Mouse (Mus musculus): ENCODE data around the gene Proz. TPM values are rescaled to one million over a fixed set of nuclear protein-coding genes. Genes with fewer than 3 reads are reported as not detected.

Proz gene
- total RNA-seq (2014; rRNA removed; ENCODE audit: low replicate concordance), result not detected in 2 replicates
- polyA plus RNA-seq (2015; fragmentation: Nextera tagmentation; extraction: Ambion mirVana), result 0.10 TPM in 2 replicates

- Histone ChIP-seq H3K4me1 (ENCODE audit: control insufficient read depth, insufficient read depth) (no peaks in the 10 kb centered on the region), H3K4me2 (ENCODE audit: low read depth, low read length) (no peak within 1 kb of the TSS), H3K9ac (replicated peaks; ENCODE audit: low read depth, low read length) (no peak within 1 kb of the TSS), H3K36me3 (replicated peaks; ENCODE audit: control insufficient read depth, insufficient read depth, low read length) (no peaks in the 10 kb centered on the region), H3K9me3 (replicated peaks; ENCODE audit: control insufficient read depth, low read length) (no peaks in the 10 kb centered on the region), H3K27me3 (ENCODE audit: control insufficient read depth, insufficient read depth, low read length) (no peaks in the 10 kb centered on the region), H3K4me3 (ENCODE audit: low read depth, low read length) (no peak within 1 kb of the TSS), H3K27ac (ENCODE audit: low read depth) (no peak within 1 kb of the TSS)
- DNase-seq (ENCODE audit: low spot score) (no peak), ATAC-seq (ENCODE audit: insufficient read depth, low read depth) (no peak)
- no peak for TF ChIP-seq CTCF (IDR thresholded peaks at IDR 0.05; ENCODE audit: low read depth)
- no peak for TF ChIP-seq EP300 (IDR thresholded peaks at IDR 0.05; ENCODE audit: low read depth)
- 67% methylated on average over 17 of the region's 17 CpGs for WGBS
These were observed at the start of gene Proz for GRCm38 (mm10) chr8:13060441-13061150. TSS of gene Proz (plus strand) at chr8:13060914.

DNA sequence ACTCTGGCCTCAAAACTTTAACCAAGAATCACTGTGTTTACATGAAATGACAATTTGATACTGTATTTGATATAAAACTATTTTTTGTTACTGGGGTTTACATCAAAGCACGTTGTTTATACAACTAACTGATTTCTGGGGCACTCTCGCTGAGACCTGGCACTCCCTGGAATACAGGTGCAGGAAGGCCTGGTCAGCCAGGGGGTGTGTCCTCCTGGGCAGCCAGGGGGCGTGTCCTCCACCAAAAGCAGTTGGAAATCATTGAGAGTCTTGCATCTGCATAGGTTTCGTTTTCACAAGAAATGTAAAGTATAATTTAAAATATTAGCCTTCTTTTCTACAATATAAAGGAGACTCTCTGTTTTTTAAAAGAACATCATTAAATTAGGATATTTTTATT lies 41.2 kb upstream of the Proz start:
- Histone ChIP-seq H3K27ac (ENCODE audit: low read depth) (no peak overlapping the region), H3K4me1 (ENCODE audit: control insufficient read depth, insufficient read depth) (no peaks in the 10 kb centered on the region), H3K4me3 (ENCODE audit: low read depth, low read length) (no peak overlapping the region), H3K36me3 (replicated peaks; ENCODE audit: control insufficient read depth, insufficient read depth, low read length) (no peaks in the 10 kb centered on the region), H3K27me3 (ENCODE audit: control insufficient read depth, insufficient read depth, low read length) (no peaks in the 10 kb centered on the region), H3K9me3 (replicated peaks; ENCODE audit: control insufficient read depth, low read length) (no peaks in the 10 kb centered on the region), H3K9ac (replicated peaks; ENCODE audit: low read depth, low read length) (no peak overlapping the region), H3K4me2 (ENCODE audit: low read depth, low read length) (no peak overlapping the region)
- no peak for TF ChIP-seq CTCF (IDR thresholded peaks at IDR 0.05; ENCODE audit: low read depth)
- TF ChIP-seq EP300 (IDR thresholded peaks at IDR 0.05; ENCODE audit: low read depth), result no peak
- DNase-seq (ENCODE audit: low spot score) (no peak), ATAC-seq (ENCODE audit: insufficient read depth, low read depth) (no peak)
- 63% methylated on average over 4 of the region's 4 CpGs for WGBS

GRCm38 (mm10) chr8:13021830-13022229 lies 38.9 kb upstream of the Proz start:
- DNase-seq (ENCODE audit: low spot score) (no peak), ATAC-seq (ENCODE audit: insufficient read depth, low read depth) (no peak)
- no peaks in the 10 kb centered on the region for H3K4me1 ChIP-seq (ENCODE audit: control insufficient read depth, insufficient read depth)
- no peak for TF ChIP-seq EP300 (IDR thresholded peaks at IDR 0.05; ENCODE audit: low read depth)
- no peak for TF ChIP-seq CTCF (IDR thresholded peaks at IDR 0.05; ENCODE audit: low read depth)
- no peak overlapping the region for H3K4me2 ChIP-seq (ENCODE audit: low read depth, low read length)
- no peak overlapping the region for H3K4me3 ChIP-seq (ENCODE audit: low read depth, low read length)
- H3K36me3 ChIP-seq (replicated peaks; ENCODE audit: control insufficient read depth, insufficient read depth, low read length), result no peaks in the 10 kb centered on the region
- H3K27me3 ChIP-seq (ENCODE audit: control insufficient read depth, insufficient read depth, low read length), result no peaks in the 10 kb centered on the region
- H3K9ac ChIP-seq (replicated peaks; ENCODE audit: low read depth, low read length), result no peak overlapping the region
- no peak overlapping the region for H3K27ac ChIP-seq (ENCODE audit: low read depth)
- 89% methylated on average over 8 of the region's 8 CpGs for WGBS
- no peaks in the 10 kb centered on the region for H3K9me3 ChIP-seq (replicated peaks; ENCODE audit: control insufficient read depth, low read length)

GRCm38 (mm10) chr8:13025487-13026224 lies 35.1 kb upstream of the Proz start, which contains the start of gene F7:
TSS of gene F7 (plus strand) at chr8:13026034.
- Histone ChIP-seq H3K4me2 (ENCODE audit: low read depth, low read length) (no peak within 1 kb of the TSS), H3K9ac (replicated peaks; ENCODE audit: low read depth, low read length) (no peak within 1 kb of the TSS), H3K36me3 (replicated peaks; ENCODE audit: control insufficient read depth, insufficient read depth, low read length) (no peaks in the 10 kb centered on the region), H3K4me1 (ENCODE audit: control insufficient read depth, insufficient read depth) (no peaks in the 10 kb centered on the region), H3K4me3 (ENCODE audit: low read depth, low read length) (no peak within 1 kb of the TSS), H3K9me3 (replicated peaks; ENCODE audit: control insufficient read depth, low read length) (no peaks in the 10 kb centered on the region), H3K27ac (ENCODE audit: low read depth) (no peak within 1 kb of the TSS), H3K27me3 (ENCODE audit: control insufficient read depth, insufficient read depth, low read length) (no peaks in the 10 kb centered on the region)
- WGBS, result 60% methylated on average over 10 of the region's 10 CpGs
- no peak for DNase-seq (ENCODE audit: low spot score)
- no peak for ATAC-seq (ENCODE audit: insufficient read depth, low read depth)
- TF ChIP-seq EP300 (IDR thresholded peaks at IDR 0.05; ENCODE audit: low read depth), result no peak
- no peak for TF ChIP-seq CTCF (IDR thresholded peaks at IDR 0.05; ENCODE audit: low read depth)

- H3K36me3 ChIP-seq (replicated peaks; ENCODE audit: control insufficient read depth, insufficient read depth, low read length), result no peaks in the 10 kb centered on the region
- H3K27me3 ChIP-seq (ENCODE audit: control insufficient read depth, insufficient read depth, low read length), result no peaks in the 10 kb centered on the region
- no peak for TF ChIP-seq EP300 (IDR thresholded peaks at IDR 0.05; ENCODE audit: low read depth)
- no peak for TF ChIP-seq CTCF (IDR thresholded peaks at IDR 0.05; ENCODE audit: low read depth)
- DNase-seq (ENCODE audit: low spot score), result no peak
- no peak overlapping the region for H3K4me3 ChIP-seq (ENCODE audit: low read depth, low read length)
- no peak for ATAC-seq (ENCODE audit: insufficient read depth, low read depth)
- WGBS, result 77% methylated on average over 5 of the region's 5 CpGs
- no peaks in the 10 kb centered on the region for H3K9me3 ChIP-seq (replicated peaks; ENCODE audit: control insufficient read depth, low read length)
- H3K27ac ChIP-seq (ENCODE audit: low read depth), result no peak overlapping the region
- no peaks in the 10 kb centered on the region for H3K4me1 ChIP-seq (ENCODE audit: control insufficient read depth, insufficient read depth)
- no peak overlapping the region for H3K4me2 ChIP-seq (ENCODE audit: low read depth, low read length)
- H3K9ac ChIP-seq (replicated peaks; ENCODE audit: low read depth, low read length), result no peak overlapping the region
These were observed 33.1 kb upstream of the Proz start for GRCm38 (mm10) chr8:13027615-13028014.

Measured in heart, postnatal 0 days (tissue).